Mouse (Mus musculus): ENCODE measurements around the gene Sec14l1.

GRCm38 (mm10) chr11:117076576-117077196 lies 38.3 kb upstream of the Sec14l1 start:
- TF ChIP-seq CTCF (IDR thresholded peaks at IDR 0.05; ENCODE audit: low read depth) (peak; percentile 23; the same call in 1 of the 2 replicates), EP300 (IDR thresholded peaks at IDR 0.05; ENCODE audit: low read depth) (0 out of 2 replicates have a peak, but pooled peaks have one; percentile 36)

Measured in liver, postnatal 0 days (tissue).